Mouse (Mus musculus): ENCODE data around the gene Mxd1.

DNA sequence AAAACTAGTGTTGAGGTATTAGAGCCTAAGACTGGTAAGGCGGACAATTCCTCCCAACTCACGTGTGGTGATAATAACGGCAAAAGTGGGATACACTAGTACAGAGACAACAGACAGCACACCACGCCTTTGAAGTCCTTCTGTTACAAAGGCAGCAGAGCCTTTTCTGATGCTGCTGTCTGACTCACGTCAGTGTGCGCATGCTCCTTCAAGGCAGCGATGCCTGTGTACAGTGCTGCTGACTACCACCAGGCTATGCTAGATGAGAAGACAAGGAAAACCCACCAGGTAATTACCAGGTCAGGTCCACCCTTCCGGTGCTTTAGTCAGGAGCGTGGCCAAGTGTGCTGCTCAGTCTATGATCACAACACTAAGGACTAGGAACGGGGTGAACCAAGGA is 1.9 kb downstream of the Mxd1 start:
- no peak for TF ChIP-seq POLR2A (IDR thresholded peaks at IDR 0.05; ENCODE audit: low read depth, low read length)
- no peak for TF ChIP-seq CTCF (conservative IDR thresholded peaks at IDR 0.05; ENCODE audit: insufficient read depth, insufficient read length, low read depth, low read length)
